Mouse (Mus musculus): ENCODE results near the gene Gm11549. TPM values are rescaled to one million over a fixed set of nuclear protein-coding genes. Genes with fewer than 3 reads are reported as not detected.
A peak's percentile ranks its signal among the peaks of the same experiment; 100 is the strongest.

Gm11549 gene
- polyA plus RNA-seq, 1 experiment from 2014 or later: not detected

GRCm38 (mm10) chr3:36495436-36495835 is 26.2 kb downstream of the Gm11549 start:
- H3K27ac ChIP-seq (ENCODE audit: low read depth): peak overlapping the region; percentile 35
- 9% methylated on average over 6 of the region's 6 CpGs for WGBS (ENCODE audit: insufficient replicate concordance)
- ATAC-seq: peak; percentile 96

GRCm38 (mm10) chr3:36494613-36495012 is 27.0 kb downstream of the Gm11549 start:
- Histone ChIP-seq H3K4me2 (ENCODE audit: low read depth, low read length) (no peak overlapping the region), H3K9me3 (ENCODE audit: low read length) (no peaks in the 10 kb centered on the region), H3K4me1 (ENCODE audit: insufficient read depth) (no peaks in the 10 kb centered on the region), H3K9ac (replicated peaks) (no peak overlapping the region), H3K36me3 (replicated peaks; ENCODE audit: insufficient read depth, low read length) (no peaks in the 10 kb centered on the region), H3K4me3 (ENCODE audit: low read depth, low read length) (no peak overlapping the region), H3K27me3 (ENCODE audit: insufficient read depth, low read length) (no peaks in the 10 kb centered on the region), H3K27ac (ENCODE audit: low read depth) (no peak overlapping the region)
- 70% methylated on average over 2 of the region's 2 CpGs for WGBS (ENCODE audit: insufficient replicate concordance)
- DNase-seq (no peak), ATAC-seq (no peak)
- TF ChIP-seq EP300 (IDR thresholded peaks at IDR 0.05; ENCODE audit: low read depth) (no peak), CTCF (IDR thresholded peaks at IDR 0.05; ENCODE audit: low read depth) (no peak)

More at GRCm38 (mm10) chr3:36495436-36495835, 26.2 kb downstream of the Gm11549 start:
- DNase-seq: peak; percentile 89
- no peaks in the 10 kb centered on the region for H3K36me3 ChIP-seq (replicated peaks; ENCODE audit: insufficient read depth, low read length)
- no peak for TF ChIP-seq EP300 (IDR thresholded peaks at IDR 0.05; ENCODE audit: low read depth)
- peak; percentile 92 for TF ChIP-seq CTCF (IDR thresholded peaks at IDR 0.05; ENCODE audit: low read depth)
- H3K4me3 ChIP-seq (ENCODE audit: low read depth, low read length): no peak overlapping the region
- H3K27me3 ChIP-seq (ENCODE audit: insufficient read depth, low read length): no peaks in the 10 kb centered on the region
- no peaks in the 10 kb centered on the region for H3K9me3 ChIP-seq (ENCODE audit: low read length)
- no peaks in the 10 kb centered on the region for H3K4me1 ChIP-seq (ENCODE audit: insufficient read depth)
- no peak overlapping the region for H3K9ac ChIP-seq (replicated peaks)
- peak overlapping the region; percentile 39; the same call in 1 of the 2 replicates for H3K4me2 ChIP-seq (ENCODE audit: low read depth, low read length)

- Histone ChIP-seq H3K9me3 (ENCODE audit: low read length) (no peaks in the 10 kb centered on the region), H3K4me1 (ENCODE audit: insufficient read depth) (no peaks in the 10 kb centered on the region), H3K9ac (replicated peaks) (no peak overlapping the region), H3K27me3 (ENCODE audit: insufficient read depth, low read length) (no peaks in the 10 kb centered on the region), H3K4me3 (ENCODE audit: low read depth, low read length) (no peak overlapping the region), H3K27ac (ENCODE audit: low read depth) (no peak overlapping the region), H3K4me2 (ENCODE audit: low read depth, low read length) (no peak overlapping the region), H3K36me3 (replicated peaks; ENCODE audit: insufficient read depth, low read length) (no peaks in the 10 kb centered on the region)
- no peak for DNase-seq
- no peak for ATAC-seq
- 56% methylated on average over 6 of the region's 6 CpGs for WGBS (ENCODE audit: insufficient replicate concordance)
- TF ChIP-seq CTCF (IDR thresholded peaks at IDR 0.05; ENCODE audit: low read depth): no peak
- TF ChIP-seq EP300 (IDR thresholded peaks at IDR 0.05; ENCODE audit: low read depth): no peak
Observed at GRCm38 (mm10) chr3:36493641-36494283, 27.9 kb downstream of the Gm11549 start.

- no peaks in the 10 kb centered on the region for H3K27me3 ChIP-seq (ENCODE audit: insufficient read depth, low read length)
- H3K9ac ChIP-seq (replicated peaks): no peak overlapping the region
- DNase-seq: no peak
- WGBS (ENCODE audit: insufficient replicate concordance): 60% methylated on average over 9 of the region's 9 CpGs
- no peak overlapping the region for H3K4me3 ChIP-seq (ENCODE audit: low read depth, low read length)
- no peak overlapping the region for H3K27ac ChIP-seq (ENCODE audit: low read depth)
- TF ChIP-seq CTCF (IDR thresholded peaks at IDR 0.05; ENCODE audit: low read depth) (no peak), EP300 (IDR thresholded peaks at IDR 0.05; ENCODE audit: low read depth) (no peak)
- no peak for ATAC-seq
- H3K4me2 ChIP-seq (ENCODE audit: low read depth, low read length): no peak overlapping the region
- H3K4me1 ChIP-seq (ENCODE audit: insufficient read depth): no peaks in the 10 kb centered on the region
- H3K36me3 ChIP-seq (replicated peaks; ENCODE audit: insufficient read depth, low read length): no peaks in the 10 kb centered on the region
- H3K9me3 ChIP-seq (ENCODE audit: low read length): no peaks in the 10 kb centered on the region
Observed at GRCm38 (mm10) chr3:36492716-36493391, 28.8 kb downstream of the Gm11549 start.

GRCm38 (mm10) chr3:36491535-36491934 is 30.1 kb downstream of the Gm11549 start:
- Histone ChIP-seq H3K4me3 (ENCODE audit: low read depth, low read length) (no peak overlapping the region), H3K4me1 (ENCODE audit: insufficient read depth) (no peaks in the 10 kb centered on the region), H3K9me3 (ENCODE audit: low read length) (no peaks in the 10 kb centered on the region), H3K36me3 (replicated peaks; ENCODE audit: insufficient read depth, low read length) (no peaks in the 10 kb centered on the region), H3K27me3 (ENCODE audit: insufficient read depth, low read length) (no peaks in the 10 kb centered on the region), H3K27ac (ENCODE audit: low read depth) (no peak overlapping the region), H3K4me2 (ENCODE audit: low read depth, low read length) (no peak overlapping the region), H3K9ac (replicated peaks) (no peak overlapping the region)
- DNase-seq (no peak), ATAC-seq (no peak)
- 48% methylated on average over 5 of the region's 5 CpGs for WGBS (ENCODE audit: insufficient replicate concordance)
- TF ChIP-seq EP300 (IDR thresholded peaks at IDR 0.05; ENCODE audit: low read depth): no peak
- no peak for TF ChIP-seq CTCF (IDR thresholded peaks at IDR 0.05; ENCODE audit: low read depth)

GRCm38 (mm10) chr3:36489590-36489910 is 32.1 kb downstream of the Gm11549 start:
- Histone ChIP-seq H3K27ac (ENCODE audit: low read depth) (no peak overlapping the region), H3K4me1 (ENCODE audit: insufficient read depth) (no peaks in the 10 kb centered on the region), H3K4me3 (ENCODE audit: low read depth, low read length) (no peak overlapping the region), H3K27me3 (ENCODE audit: insufficient read depth, low read length) (no peaks in the 10 kb centered on the region), H3K9me3 (ENCODE audit: low read length) (no peaks in the 10 kb centered on the region), H3K36me3 (replicated peaks; ENCODE audit: insufficient read depth, low read length) (no peaks in the 10 kb centered on the region), H3K4me2 (ENCODE audit: low read depth, low read length) (no peak overlapping the region), H3K9ac (replicated peaks) (no peak overlapping the region)
- ATAC-seq: no peak
- WGBS (ENCODE audit: insufficient replicate concordance): 84% methylated on average over 1 of the region's 1 CpGs
- no peak for DNase-seq
- no peak for TF ChIP-seq EP300 (IDR thresholded peaks at IDR 0.05; ENCODE audit: low read depth)
- no peak for TF ChIP-seq CTCF (IDR thresholded peaks at IDR 0.05; ENCODE audit: low read depth)
